Mouse (Mus musculus) kidney, embryonic 16.5 days (tissue): ENCODE measurements around the gene Snd1. TPM values are rescaled to one million over a fixed set of nuclear protein-coding genes. Genes with fewer than 3 reads are reported as not detected.

ENCODE experiments used
- ATAC-seq: fragments of 200-750 bp; cut with Nextera tagmentation; 2 replicates; pipeline ENCODE4 v1.8.0; 2017; ENCODE audit warnings: moderate TSS enrichment; ENCODE audit not compliant: low FRiP score, low TSS enrichment
- H3K27ac ChIP-seq: fragments of 300-500 bp; sonication (generic); 2 replicates; pipeline ENCODE4 v1.5.1; 2014; ENCODE audit warnings: low read length
- H3K27me3 ChIP-seq: fragments of 300-500 bp; sonication (generic); 2 replicates; pipeline ENCODE4 v1.6.1; 2014; ENCODE audit warnings: low read length, control low read depth, mixed read lengths; ENCODE audit not compliant: insufficient read depth
- H3K36me3 ChIP-seq: fragments of 300-500 bp; sonication (generic); 2 replicates; pipeline ENCODE4 v1.6.1; 2014; ENCODE audit warnings: low read length, control low read depth, mixed read lengths; ENCODE audit not compliant: insufficient read depth
- H3K4me1 ChIP-seq: fragments of 300-500 bp; sonication (generic); 2 replicates; pipeline ENCODE4 v1.6.1; 2014; ENCODE audit warnings: low read length, control low read depth, mixed read lengths; ENCODE audit not compliant: insufficient read depth
- H3K4me2 ChIP-seq: fragments of 300-500 bp; sonication (generic); replicated peaks from 2 replicates; pipeline ENCODE4 v1.6.1; 2014; ENCODE audit warnings: low read depth, low read length
- H3K4me3 ChIP-seq: fragments of 300-500 bp; sonication (generic); 2 replicates; pipeline ENCODE4 v1.5.1; 2014; ENCODE audit warnings: mild to moderate bottlenecking, low read length
- H3K9ac ChIP-seq: fragments of 300-500 bp; sonication (generic); replicated peaks from 2 replicates; pipeline ENCODE4 v1.6.1; 2014; ENCODE audit warnings: low read length
- H3K9me3 ChIP-seq: fragments of 300-500 bp; sonication (generic); 2 replicates; pipeline ENCODE4 v1.6.1; 2016; ENCODE audit warnings: low read length, control low read depth
- WGBS: fragments of 180-500 bp; shearing (Covaris S2); extraction: QIAGEN DNeasy Blood & Tissue Kit; methylation state at CpG from one replicate; pipeline ENCODE4 v1.1.7; 2014; 5-methylcytosine and 5-hydroxymethylcytosine counted together
- polyA plus RNA-seq: library from polyadenylated mRNA; unstranded; fragments of >200 nt; fragmentation: Nextera tagmentation; extraction: Ambion mirVana; gene quantifications from 2 replicates; pipeline ENCODE4 v1.2.1, GENCODE M21; 2015

Snd1 gene
- polyA plus RNA-seq, 1 experiment from 2014 or later: 136 TPM

DNA sequence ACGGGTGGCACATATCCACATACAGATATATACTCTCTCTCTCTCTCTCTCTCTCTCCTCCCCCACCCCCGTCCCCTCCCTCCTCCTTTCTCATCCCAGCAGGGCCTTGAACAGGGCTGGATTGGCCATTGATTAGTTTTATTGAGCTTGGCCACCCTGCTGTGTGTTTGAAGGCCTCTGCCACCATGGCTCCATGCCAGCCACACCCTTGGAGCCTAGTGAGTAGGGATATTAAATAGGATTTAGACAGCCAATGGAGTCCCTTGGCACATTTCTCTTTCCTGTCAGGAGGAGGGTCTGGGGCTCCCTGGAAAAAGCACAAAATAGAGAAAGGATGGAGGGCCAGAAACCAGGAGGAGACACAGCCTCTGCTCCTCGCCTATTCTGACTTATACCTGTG, 401.6 kb downstream of the Snd1 start:
- H3K27ac ChIP-seq: no peak overlapping the region
- no peaks in the 10 kb centered on the region for H3K27me3 ChIP-seq
- H3K4me2 ChIP-seq: no peak overlapping the region
- peaks cover 15% of the 10 kb centered on the region for H3K4me1 ChIP-seq
- no peak for ATAC-seq
- H3K4me3 ChIP-seq: no peak overlapping the region
- H3K9ac ChIP-seq: no peak overlapping the region
- peaks cover 6% of the 10 kb centered on the region; the same call in 1 of the 2 replicates for H3K36me3 ChIP-seq
- 75% methylated on average over 3 of the region's 3 CpGs for WGBS
- H3K9me3 ChIP-seq: no peaks in the 10 kb centered on the region

DNA sequence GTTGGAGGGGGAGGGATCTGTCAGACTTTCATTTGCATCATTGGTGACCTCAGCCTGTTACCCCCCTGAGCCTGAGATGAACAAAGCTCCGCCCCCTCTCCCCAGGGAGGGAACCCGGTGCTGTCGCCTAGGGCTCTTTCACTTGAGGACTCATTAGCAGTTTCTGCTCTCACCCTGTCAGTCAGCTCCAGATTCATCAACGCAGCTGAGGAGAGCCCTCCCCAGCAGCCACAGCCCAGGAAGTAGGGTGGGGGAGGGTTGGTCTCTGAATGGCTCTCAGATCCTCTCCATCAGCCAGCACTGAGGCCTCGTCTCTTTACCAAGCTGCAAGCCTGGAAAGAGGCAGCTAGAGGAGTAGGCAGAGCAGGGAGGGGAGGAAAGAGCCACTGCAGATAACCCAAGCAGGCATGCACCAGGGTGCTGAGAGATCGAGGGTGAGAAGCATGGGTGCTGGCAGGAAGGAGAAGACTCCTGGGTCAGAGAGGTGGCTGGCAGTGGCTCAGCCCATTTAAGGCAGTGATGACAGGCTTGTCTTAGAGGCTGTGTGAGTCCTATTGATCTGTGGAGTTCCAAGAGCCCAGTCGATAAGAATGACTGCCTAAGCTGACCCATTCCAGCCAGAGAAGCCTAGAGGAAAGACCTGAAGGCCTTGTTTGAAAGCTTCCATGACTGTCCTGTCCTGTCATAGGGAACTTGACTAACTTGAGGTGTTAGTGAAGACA, 403.2 kb downstream of the Snd1 start:
- no peak overlapping the region for H3K27ac ChIP-seq
- H3K4me3 ChIP-seq: no peak overlapping the region
- no peak overlapping the region for H3K4me2 ChIP-seq
- H3K4me1 ChIP-seq: peaks cover 15% of the 10 kb centered on the region
- peaks cover 12% of the 10 kb centered on the region; the same call in 1 of the 2 replicates for H3K36me3 ChIP-seq
- H3K9me3 ChIP-seq: no peaks in the 10 kb centered on the region
- no peak for ATAC-seq
- H3K9ac ChIP-seq: no peak overlapping the region
- WGBS: 32% methylated on average over 7 of the region's 7 CpGs
- H3K27me3 ChIP-seq: no peaks in the 10 kb centered on the region

DNA sequence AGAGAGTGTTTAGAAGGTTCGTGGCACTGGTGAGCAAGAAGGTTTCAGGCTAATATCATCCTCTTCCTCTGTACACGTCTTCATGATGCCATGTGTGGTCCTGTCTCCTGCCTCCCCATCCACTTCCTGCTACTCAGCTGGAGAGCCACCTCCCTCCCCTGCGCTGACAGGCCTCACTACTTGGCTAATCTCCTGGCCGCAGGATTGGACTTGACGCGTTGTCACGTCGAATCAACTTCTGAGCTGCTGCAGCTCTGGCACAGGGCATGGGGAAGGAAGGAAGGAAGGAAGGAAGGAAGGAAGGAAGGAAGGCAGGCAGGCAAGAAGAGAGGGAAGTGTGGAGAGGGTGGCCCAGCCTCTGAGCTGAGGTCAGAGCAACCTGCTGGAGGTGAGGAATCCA, 404.4 kb downstream of the Snd1 start:
- Histone ChIP-seq H3K4me3 (no peak overlapping the region), H3K27me3 (no peaks in the 10 kb centered on the region), H3K9me3 (no peaks in the 10 kb centered on the region), H3K4me2 (no peak overlapping the region), H3K9ac (no peak overlapping the region), H3K4me1 (peaks cover 3% of the 10 kb centered on the region; the same call in 1 of the 2 replicates), H3K27ac (no peak overlapping the region), H3K36me3 (peaks cover 18% of the 10 kb centered on the region; the same call in 1 of the 2 replicates)
- ATAC-seq: no peak
- 73% methylated on average over 8 of the region's 8 CpGs for WGBS

DNA sequence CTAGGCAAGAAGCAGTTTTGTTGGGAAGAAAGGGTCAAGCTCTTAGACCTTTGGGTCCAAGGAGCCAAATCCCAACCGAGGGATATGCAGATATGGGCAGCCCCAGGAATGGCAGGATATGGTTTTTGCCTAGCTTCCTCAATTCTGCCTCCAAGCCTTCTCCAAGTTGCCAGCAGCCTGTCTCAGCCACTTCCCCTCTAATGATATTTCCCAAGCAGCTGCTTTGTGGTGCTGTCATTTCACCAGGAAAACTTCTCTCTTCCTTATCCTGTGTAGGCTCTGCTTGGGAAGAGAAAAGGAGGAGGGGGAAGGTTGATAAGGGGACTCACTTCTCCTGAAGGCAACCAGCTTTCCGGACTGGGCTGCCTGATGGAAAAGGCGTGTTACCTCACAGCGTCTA, 406.0 kb downstream of the Snd1 start:
- Histone ChIP-seq H3K4me3 (no peak overlapping the region), H3K9ac (no peak overlapping the region), H3K4me2 (no peak overlapping the region), H3K9me3 (no peaks in the 10 kb centered on the region), H3K36me3 (peaks cover 29% of the 10 kb centered on the region), H3K4me1 (no peaks in the 10 kb centered on the region), H3K27me3 (no peaks in the 10 kb centered on the region), H3K27ac (no peak overlapping the region)
- ATAC-seq: no peak; the same call in 1 of the 2 replicates
- WGBS: 77% methylated on average over 4 of the region's 4 CpGs

DNA sequence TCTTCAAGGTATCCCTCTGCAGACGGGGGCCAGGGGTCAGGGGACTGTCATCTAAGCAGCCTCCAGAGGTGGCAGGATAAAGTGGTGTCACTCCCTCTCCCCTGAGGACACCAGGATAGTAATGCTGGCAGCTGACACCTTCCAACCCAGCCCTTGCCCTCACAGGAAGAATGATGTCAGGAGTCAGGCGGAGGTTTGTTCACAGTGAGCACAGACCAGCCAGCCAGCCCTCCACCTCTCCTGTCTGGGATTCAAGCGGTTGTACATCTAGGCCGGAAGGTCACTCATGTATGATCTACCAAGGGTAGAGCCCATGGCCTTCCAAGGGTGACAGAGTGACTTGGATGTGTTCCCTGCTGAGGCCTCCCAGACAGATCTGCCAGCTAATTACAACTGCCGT, 408.6 kb downstream of the Snd1 start:
- Histone ChIP-seq H3K4me1 (no peaks in the 10 kb centered on the region), H3K9ac (no peak overlapping the region), H3K9me3 (no peaks in the 10 kb centered on the region), H3K27ac (no peak overlapping the region), H3K4me3 (no peak overlapping the region), H3K36me3 (peaks cover 44% of the 10 kb centered on the region), H3K4me2 (no peak overlapping the region), H3K27me3 (no peaks in the 10 kb centered on the region)
- 50% methylated on average over 5 of the region's 5 CpGs for WGBS
- no peak for ATAC-seq

DNA sequence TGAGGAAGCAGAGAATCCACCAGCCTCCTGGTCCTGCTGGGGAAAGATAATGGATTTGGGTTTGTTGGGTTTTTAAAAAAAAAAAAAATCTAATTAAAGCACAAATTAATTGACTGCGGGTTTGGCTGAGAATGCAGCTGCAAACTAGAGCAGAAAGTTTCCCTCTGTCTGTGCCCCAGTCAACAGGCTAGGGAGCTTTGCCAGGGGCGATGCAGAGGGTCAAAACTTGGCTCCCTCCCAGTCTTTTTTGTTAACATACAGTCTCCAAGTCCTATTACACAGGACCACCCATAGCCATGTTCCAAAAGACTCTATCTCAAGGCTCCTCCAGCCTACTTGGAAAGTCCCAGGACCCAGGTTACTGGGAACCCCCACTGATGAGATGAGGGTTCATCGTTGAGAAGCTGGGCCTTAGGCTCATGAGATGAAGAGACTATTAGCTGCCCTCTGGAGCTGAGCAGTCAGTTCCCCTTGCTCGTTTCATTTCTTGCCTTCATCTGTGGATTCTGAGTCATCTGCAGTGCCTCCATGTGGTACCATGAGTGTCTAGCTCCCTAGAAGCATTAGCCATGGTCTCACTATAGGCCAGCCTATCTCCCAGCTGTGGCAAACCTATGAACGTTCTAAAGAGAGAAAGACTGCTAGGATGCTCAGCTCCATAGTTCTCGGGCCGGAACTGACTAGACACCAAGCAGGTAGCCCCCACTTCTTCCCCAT, 411.9 kb downstream of the Snd1 start:
- no peak overlapping the region for H3K27ac ChIP-seq
- no peaks in the 10 kb centered on the region for H3K9me3 ChIP-seq
- no peak overlapping the region for H3K4me3 ChIP-seq
- H3K4me2 ChIP-seq: no peak overlapping the region
- no peaks in the 10 kb centered on the region for H3K27me3 ChIP-seq
- peaks cover 54% of the 10 kb centered on the region for H3K36me3 ChIP-seq
- no peaks in the 10 kb centered on the region for H3K4me1 ChIP-seq
- 87% methylated on average over 7 of the region's 7 CpGs for WGBS
- no peak for ATAC-seq
- no peak overlapping the region for H3K9ac ChIP-seq

DNA sequence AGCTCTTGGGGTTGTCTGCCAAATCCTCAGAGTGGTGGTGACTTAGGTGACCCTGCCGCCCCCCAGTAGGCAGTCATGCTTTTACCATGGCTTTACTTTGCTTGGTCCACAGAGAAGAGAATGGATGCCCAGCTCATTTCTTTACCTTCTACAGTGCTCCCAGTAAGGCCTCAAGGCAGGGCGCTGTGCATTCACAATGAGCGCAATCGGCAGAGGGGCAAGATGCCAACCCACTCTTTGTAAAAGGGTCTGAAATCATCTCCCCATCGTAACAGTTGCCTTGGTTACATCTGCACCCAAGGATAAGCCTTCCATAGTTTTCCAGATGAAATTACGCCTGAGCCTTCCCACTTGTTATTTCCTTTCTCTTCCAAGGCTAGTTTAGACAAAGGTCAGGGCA, 415.5 kb downstream of the Snd1 start:
- H3K4me3 ChIP-seq: no peak overlapping the region
- WGBS: 92% methylated on average over 6 of the region's 6 CpGs
- no peak overlapping the region for H3K9ac ChIP-seq
- H3K4me1 ChIP-seq: no peaks in the 10 kb centered on the region
- ATAC-seq: no peak
- peaks cover 32% of the 10 kb centered on the region for H3K36me3 ChIP-seq
- no peaks in the 10 kb centered on the region for H3K27me3 ChIP-seq
- H3K9me3 ChIP-seq: no peaks in the 10 kb centered on the region
- H3K4me2 ChIP-seq: no peak overlapping the region
- no peak overlapping the region for H3K27ac ChIP-seq

DNA sequence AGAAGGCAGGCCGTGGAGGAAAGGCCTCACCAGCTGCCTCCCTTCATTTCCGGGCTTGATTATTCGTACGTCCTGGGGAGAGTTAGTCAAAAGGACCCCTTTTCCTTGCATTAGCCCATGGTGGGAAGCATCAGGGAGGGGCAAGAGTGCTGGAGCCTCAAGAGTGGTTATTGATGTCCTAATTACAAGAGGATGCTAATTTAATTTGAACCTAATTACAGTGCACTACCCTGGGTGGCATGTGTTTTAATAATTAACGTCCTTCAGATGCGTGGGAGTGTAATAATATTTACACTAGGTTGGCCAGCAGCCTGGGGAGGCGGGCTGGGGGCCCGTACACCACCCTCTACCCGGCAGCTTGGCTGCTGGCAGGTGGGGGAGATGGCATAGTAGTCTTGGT, 416.5 kb downstream of the Snd1 start:
- Histone ChIP-seq H3K9ac (no peak overlapping the region), H3K4me3 (no peak overlapping the region), H3K27me3 (no peaks in the 10 kb centered on the region), H3K36me3 (peaks cover 24% of the 10 kb centered on the region), H3K4me1 (no peaks in the 10 kb centered on the region; the same call in 1 of the 2 replicates), H3K9me3 (no peaks in the 10 kb centered on the region), H3K4me2 (no peak overlapping the region), H3K27ac (no peak overlapping the region)
- ATAC-seq: no peak
- 29% methylated on average over 9 of the region's 9 CpGs for WGBS

DNA sequence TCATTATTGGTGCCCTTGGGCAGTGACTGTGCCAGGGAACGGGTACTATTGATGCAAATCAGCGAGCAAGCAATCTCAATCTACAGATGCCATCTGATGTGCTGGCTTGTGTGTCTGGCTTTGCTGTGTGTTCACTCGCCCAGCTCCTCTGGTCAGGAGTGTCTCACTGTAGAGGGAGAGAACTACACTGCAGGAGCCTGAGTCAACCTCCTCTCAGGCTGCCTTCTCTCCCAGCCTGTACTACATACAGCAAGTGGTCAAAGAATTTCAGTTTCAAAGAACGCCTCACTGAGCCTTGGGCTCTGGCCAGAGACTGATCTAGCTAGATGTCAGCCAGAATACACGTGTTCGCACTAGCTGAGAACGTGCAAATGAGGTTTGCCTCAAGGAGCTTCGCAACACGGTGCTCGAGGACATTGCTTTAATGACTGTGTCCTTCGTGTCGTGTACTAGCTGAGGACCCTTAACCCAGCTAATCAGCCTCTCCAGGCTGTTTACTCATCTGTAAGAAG, 420.1 kb downstream of the Snd1 start:
- ATAC-seq: no peak
- no peak overlapping the region for H3K4me2 ChIP-seq
- H3K27me3 ChIP-seq: no peaks in the 10 kb centered on the region
- no peaks in the 10 kb centered on the region; the same call in none of the 2 replicates for H3K36me3 ChIP-seq
- WGBS: 70% methylated on average over 12 of the region's 12 CpGs
- H3K9ac ChIP-seq: no peak overlapping the region
- no peaks in the 10 kb centered on the region for H3K9me3 ChIP-seq
- H3K4me1 ChIP-seq: no peaks in the 10 kb centered on the region; the same call in 1 of the 2 replicates
- H3K27ac ChIP-seq: no peak overlapping the region
- H3K4me3 ChIP-seq: no peak overlapping the region

DNA sequence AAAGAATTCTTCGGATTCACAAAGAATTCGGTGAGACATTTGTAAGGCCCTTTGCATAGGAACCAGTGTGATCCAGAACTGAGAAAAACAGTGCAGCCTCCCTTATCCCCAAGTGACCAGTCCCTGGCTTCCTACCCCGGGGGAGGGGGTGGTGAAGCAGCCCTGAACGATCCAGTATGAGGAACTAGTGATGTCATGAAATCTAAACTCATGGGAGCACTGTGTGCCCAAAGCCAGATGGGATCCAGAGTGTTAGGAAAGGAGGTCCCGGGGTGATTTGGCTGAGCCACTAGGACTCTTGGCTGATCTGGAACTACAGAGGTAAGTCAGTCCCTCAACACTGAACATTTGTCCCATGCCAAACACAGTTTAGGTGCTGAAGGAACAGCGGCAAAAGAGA, 420.8 kb downstream of the Snd1 start:
- Histone ChIP-seq H3K27ac (no peak overlapping the region), H3K9me3 (no peaks in the 10 kb centered on the region), H3K4me2 (no peak overlapping the region), H3K9ac (no peak overlapping the region), H3K36me3 (no peaks in the 10 kb centered on the region), H3K4me3 (no peak overlapping the region), H3K4me1 (no peaks in the 10 kb centered on the region; the same call in 1 of the 2 replicates), H3K27me3 (no peaks in the 10 kb centered on the region)
- WGBS: 73% methylated on average over 6 of the region's 6 CpGs
- no peak for ATAC-seq
